Mouse (Mus musculus) midbrain, embryonic 12.5 days (tissue): ENCODE measurements around the gene Mfap1b. TPM values are rescaled to one million over a fixed set of nuclear protein-coding genes. Genes with fewer than 3 reads are reported as not detected.

Experiments used
- ATAC-seq: fragments of 200-750 bp; cut with Nextera tagmentation; 2 replicates; pipeline ENCODE4 v1.8.0; 2017; ENCODE audit warnings: low read depth, moderate TSS enrichment, moderate library complexity; ENCODE audit not compliant: low FRiP score
- H3K27ac ChIP-seq: fragments of 300-500 bp; sonication (generic); replicated peaks from 2 replicates; pipeline ENCODE4 v1.5.1; 2016; ENCODE audit warnings: mild to moderate bottlenecking
- H3K27me3 ChIP-seq: fragments of 300-500 bp; sonication (generic); 2 replicates; pipeline ENCODE4 v1.6.1; 2016; ENCODE audit warnings: mild to moderate bottlenecking
- H3K36me3 ChIP-seq: fragments of 300-500 bp; sonication (generic); 2 replicates; pipeline ENCODE4 v1.6.1; 2016
- H3K4me1 ChIP-seq: fragments of 300-500 bp; sonication (generic); 2 replicates; pipeline ENCODE4 v1.6.1; 2016
- H3K4me2 ChIP-seq: fragments of 300-500 bp; sonication (generic); replicated peaks from 2 replicates; pipeline ENCODE4 v1.6.1; 2016; ENCODE audit warnings: mild to moderate bottlenecking, moderate library complexity
- H3K4me3 ChIP-seq: fragments of 300-500 bp; sonication (generic); 2 replicates; pipeline ENCODE4 v1.5.1; 2016; ENCODE audit warnings: mild to moderate bottlenecking
- H3K9ac ChIP-seq: fragments of 300-500 bp; sonication (generic); replicated peaks from 2 replicates; pipeline ENCODE4 v1.6.1; 2016; ENCODE audit warnings: mild to moderate bottlenecking, moderate library complexity
- H3K9me3 ChIP-seq: fragments of 300-500 bp; sonication (generic); 2 replicates; pipeline ENCODE4 v1.6.1; 2016; ENCODE audit warnings: mild to moderate bottlenecking
- WGBS: fragments of 180-500 bp; shearing (Covaris S2); methylation state at CpG from one replicate; pipeline ENCODE4 v1.1.7; 2016; 5-methylcytosine and 5-hydroxymethylcytosine counted together
- polyA plus RNA-seq: library from polyadenylated mRNA; unstranded; fragments of >200 nt; fragmentation: Nextera tagmentation; extraction: Ambion mirVana; gene quantifications from 2 replicates; pipeline ENCODE4 v1.2.1, GENCODE M21; 2016

The Mfap1b gene
- polyA plus RNA-seq, 1 experiment from 2014 or later = 66.4 TPM

GRCm38 (mm10) chr2:121456692-121457642 is 16.9 kb downstream of the Mfap1b start, which contains the start of gene Serinc4:
Serinc4 (minus strand) TSS chr2:121456781.
- WGBS = 4% methylated on average over 41 of the region's 41 CpGs
- Histone ChIP-seq H3K4me1 (peaks cover 18% of the 10 kb centered on the region), H3K27ac (peak within 1 kb of the TSS; percentile 63), H3K9me3 (no peaks in the 10 kb centered on the region), H3K4me2 (peak within 1 kb of the TSS; percentile 69), H3K9ac (peak within 1 kb of the TSS; percentile 73), H3K36me3 (peaks cover 44% of the 10 kb centered on the region), H3K27me3 (no peaks in the 10 kb centered on the region), H3K4me3 (peak within 1 kb of the TSS; percentile 71)
- peak; percentile 89 for ATAC-seq

- 86% methylated on average over 5 of the region's 5 CpGs for WGBS
- no peaks in the 10 kb centered on the region for H3K27me3 ChIP-seq
- no peak overlapping the region for H3K4me2 ChIP-seq
- H3K4me1 ChIP-seq = peaks cover 27% of the 10 kb centered on the region
- H3K9me3 ChIP-seq = no peaks in the 10 kb centered on the region
- H3K9ac ChIP-seq = no peak overlapping the region
- no peak for ATAC-seq
- no peak overlapping the region for H3K4me3 ChIP-seq
- H3K36me3 ChIP-seq = peaks cover 46% of the 10 kb centered on the region
- H3K27ac ChIP-seq = no peak overlapping the region
These were observed 18.3 kb downstream of the Mfap1b start for GRCm38 (mm10) chr2:121455534-121455933.

DNA sequence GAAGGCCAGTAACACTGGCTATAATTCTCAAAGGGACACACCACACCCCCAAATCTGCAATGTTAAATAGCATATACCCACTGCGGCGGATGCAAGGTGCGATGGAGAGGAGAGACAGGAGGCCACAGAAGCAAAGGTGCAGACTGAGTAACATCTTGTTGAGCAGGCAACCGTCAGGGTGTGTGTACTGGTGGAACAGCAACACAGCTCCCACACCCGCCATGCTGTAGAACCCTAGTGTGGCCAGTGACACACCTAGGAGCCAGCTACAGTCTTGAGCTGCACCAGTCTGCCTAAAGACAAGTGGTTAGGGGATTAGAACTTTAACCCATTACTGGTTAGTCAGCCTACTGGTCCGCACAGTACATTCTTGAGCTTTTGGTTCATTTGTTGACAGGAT is 19.9 kb downstream of the Mfap1b start:
- 88% methylated on average over 6 of the region's 6 CpGs for WGBS
- ATAC-seq = no peak

DNA sequence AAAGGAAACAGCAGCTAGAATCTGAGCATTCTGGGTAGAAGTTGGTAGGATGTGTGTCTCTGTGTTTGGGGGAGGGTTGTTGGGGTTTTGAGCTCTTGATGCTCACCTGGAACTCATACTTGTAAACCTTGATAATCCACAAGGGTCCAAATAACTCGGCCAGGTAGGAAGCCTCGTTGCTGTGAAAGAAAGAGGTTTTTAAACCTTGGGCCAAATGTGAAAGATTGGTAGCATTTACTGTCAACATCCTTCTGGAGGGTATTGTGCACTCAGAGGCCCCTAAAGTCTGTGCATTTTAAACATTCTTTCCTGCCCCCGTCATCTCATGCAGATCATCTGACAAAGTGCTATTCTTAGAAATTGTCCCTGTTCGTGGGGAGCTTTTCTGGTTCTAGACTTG is 20.9 kb downstream of the Mfap1b start, which contains the start of gene Hypk:
TSS of gene Hypk (plus strand) at position 301 of the 400 bp plus-strand sequence.
- Histone ChIP-seq H3K27me3 (no peaks in the 10 kb centered on the region), H3K4me1 (peaks cover 34% of the 10 kb centered on the region), H3K4me2 (no peak within 1 kb of the TSS), H3K9me3 (no peaks in the 10 kb centered on the region), H3K27ac (no peak within 1 kb of the TSS), H3K36me3 (peaks cover 36% of the 10 kb centered on the region), H3K4me3 (no peak within 1 kb of the TSS), H3K9ac (no peak within 1 kb of the TSS)
- no peak for ATAC-seq
- WGBS = 91% methylated on average over 4 of the region's 4 CpGs

More for the DNA sequence above, 19.9 kb downstream of the Mfap1b start:
- H3K4me2 ChIP-seq = no peak overlapping the region
- H3K36me3 ChIP-seq = peaks cover 43% of the 10 kb centered on the region
- peaks cover 32% of the 10 kb centered on the region for H3K4me1 ChIP-seq
- no peak overlapping the region for H3K27ac ChIP-seq
- no peaks in the 10 kb centered on the region for H3K9me3 ChIP-seq
- no peak overlapping the region for H3K4me3 ChIP-seq
- H3K27me3 ChIP-seq = no peaks in the 10 kb centered on the region
- no peak overlapping the region for H3K9ac ChIP-seq

DNA sequence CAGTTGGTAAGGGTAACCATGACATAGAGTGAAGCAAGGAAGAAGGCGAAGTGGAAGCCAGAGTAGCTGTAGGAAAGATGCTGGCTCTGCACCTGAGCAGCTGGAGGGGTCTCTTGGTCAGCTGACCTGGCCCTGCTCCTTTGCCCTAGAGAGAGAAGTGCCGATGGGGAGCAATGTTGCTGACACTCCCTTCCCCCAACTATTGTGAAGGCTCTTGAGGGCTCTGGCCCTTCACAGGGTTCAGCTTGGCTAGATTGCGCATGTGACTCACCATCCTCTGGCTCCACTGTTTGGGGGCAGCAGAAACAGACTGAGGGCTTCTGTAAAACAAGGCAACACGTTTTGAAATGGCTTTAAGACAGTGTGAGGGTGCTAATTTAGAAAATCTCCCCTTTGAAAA is 21.5 kb downstream of the Mfap1b start:
- no peak overlapping the region for H3K4me3 ChIP-seq
- peaks cover 31% of the 10 kb centered on the region for H3K4me1 ChIP-seq
- WGBS = 87% methylated on average over 4 of the region's 4 CpGs
- H3K9me3 ChIP-seq = no peaks in the 10 kb centered on the region
- ATAC-seq = no peak
- peaks cover 36% of the 10 kb centered on the region for H3K36me3 ChIP-seq
- H3K27me3 ChIP-seq = no peaks in the 10 kb centered on the region
- H3K9ac ChIP-seq = no peak overlapping the region
- no peak overlapping the region for H3K4me2 ChIP-seq
- no peak overlapping the region for H3K27ac ChIP-seq

GRCm38 (mm10) chr2:121450093-121450492 is 23.8 kb downstream of the Mfap1b start:
- H3K4me2 ChIP-seq = peak overlapping the region; percentile 96
- H3K27me3 ChIP-seq = no peaks in the 10 kb centered on the region
- H3K9me3 ChIP-seq = no peaks in the 10 kb centered on the region
- WGBS = 3% methylated on average over 7 of the region's 7 CpGs
- peaks cover 25% of the 10 kb centered on the region for H3K4me1 ChIP-seq
- H3K36me3 ChIP-seq = peaks cover 34% of the 10 kb centered on the region
- H3K4me3 ChIP-seq = peak overlapping the region; percentile 97
- peak overlapping the region; percentile 92 for H3K9ac ChIP-seq
- H3K27ac ChIP-seq = peak overlapping the region; percentile 95
- ATAC-seq = no peak

GRCm38 (mm10) chr2:121449545-121450011 is 24.3 kb downstream of the Mfap1b start:
- Histone ChIP-seq H3K4me1 (peaks cover 25% of the 10 kb centered on the region), H3K4me2 (peak overlapping the region; percentile 96), H3K36me3 (peaks cover 29% of the 10 kb centered on the region), H3K27me3 (no peaks in the 10 kb centered on the region), H3K27ac (peak overlapping the region; percentile 95), H3K9me3 (no peaks in the 10 kb centered on the region), H3K9ac (peak overlapping the region; percentile 92), H3K4me3 (peak overlapping the region; percentile 97)
- ATAC-seq = peak; percentile 67
- under 1% methylated on average over 53 of the region's 54 CpGs for WGBS

DNA sequence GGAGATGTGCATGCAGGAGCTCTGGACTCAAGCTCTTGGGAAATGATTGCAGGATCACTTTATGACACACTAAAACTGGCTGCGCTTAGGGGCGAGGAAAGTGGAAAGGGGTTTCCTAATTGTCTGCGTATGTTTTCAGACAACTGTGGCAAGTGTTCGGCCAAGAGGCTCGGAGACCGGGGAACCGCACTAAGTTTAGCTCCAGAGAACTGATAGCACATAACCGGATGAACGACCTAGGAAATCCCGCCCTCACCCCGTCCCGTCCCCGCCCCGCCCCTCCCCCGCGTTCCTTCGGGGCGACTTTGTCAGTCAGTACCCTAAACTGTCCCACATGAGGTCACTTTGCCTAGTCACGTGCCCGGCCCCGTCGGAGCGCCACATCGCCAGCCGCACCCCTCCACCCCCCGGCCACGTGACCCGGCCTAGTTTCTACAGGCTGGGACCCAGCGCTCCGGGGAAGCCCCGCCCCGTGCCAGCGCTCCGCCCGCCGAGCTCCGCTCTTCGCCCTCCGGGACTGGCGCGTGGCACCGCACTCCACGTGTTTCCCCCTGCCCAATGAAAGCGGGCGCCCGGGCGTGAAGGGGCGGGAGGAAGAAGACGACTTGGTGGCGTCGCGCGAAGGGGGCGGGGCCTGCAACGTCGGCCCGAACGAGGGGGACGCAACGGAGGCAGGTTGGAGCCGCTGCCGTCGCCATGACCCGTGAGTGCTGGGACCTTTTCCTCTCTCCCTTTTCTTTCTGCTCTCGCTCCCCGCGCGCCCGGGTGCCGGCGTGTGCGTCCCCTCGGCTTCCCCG is 24.9 kb downstream of the Mfap1b start, which contains the start of gene Serf2:
TSS of gene Serf2 (plus strand) at position 457 of the 797 bp plus-strand sequence.
- 1% methylated on average over 63 of the region's 74 CpGs for WGBS
- peaks cover 25% of the 10 kb centered on the region for H3K4me1 ChIP-seq
- peak; percentile 99 for ATAC-seq

GRCm38 (mm10) chr2:121448136-121448535 is 25.7 kb downstream of the Mfap1b start:
- peak overlapping the region; percentile 96 for H3K4me2 ChIP-seq
- H3K36me3 ChIP-seq = peaks cover 19% of the 10 kb centered on the region
- H3K9me3 ChIP-seq = no peaks in the 10 kb centered on the region
- H3K4me3 ChIP-seq = peak overlapping the region; percentile 97
- H3K27me3 ChIP-seq = peaks cover 3% of the 10 kb centered on the region
- peak overlapping the region; percentile 58 for H3K9ac ChIP-seq
- peak overlapping the region; percentile 95 for H3K27ac ChIP-seq
- peaks cover 27% of the 10 kb centered on the region for H3K4me1 ChIP-seq
- 23% methylated on average over 9 of the region's 9 CpGs for WGBS
- no peak for ATAC-seq

More for the DNA sequence above, 24.9 kb downstream of the Mfap1b start, which contains the start of gene Serf2:
- peaks cover 26% of the 10 kb centered on the region for H3K36me3 ChIP-seq
- peak within 1 kb of the TSS; percentile 96 for H3K4me2 ChIP-seq
- peak within 1 kb of the TSS; percentile 92 for H3K9ac ChIP-seq
- no peaks in the 10 kb centered on the region for H3K27me3 ChIP-seq
- peak within 1 kb of the TSS; percentile 97 for H3K4me3 ChIP-seq
- H3K27ac ChIP-seq = peak within 1 kb of the TSS; percentile 95
- no peaks in the 10 kb centered on the region for H3K9me3 ChIP-seq

DNA sequence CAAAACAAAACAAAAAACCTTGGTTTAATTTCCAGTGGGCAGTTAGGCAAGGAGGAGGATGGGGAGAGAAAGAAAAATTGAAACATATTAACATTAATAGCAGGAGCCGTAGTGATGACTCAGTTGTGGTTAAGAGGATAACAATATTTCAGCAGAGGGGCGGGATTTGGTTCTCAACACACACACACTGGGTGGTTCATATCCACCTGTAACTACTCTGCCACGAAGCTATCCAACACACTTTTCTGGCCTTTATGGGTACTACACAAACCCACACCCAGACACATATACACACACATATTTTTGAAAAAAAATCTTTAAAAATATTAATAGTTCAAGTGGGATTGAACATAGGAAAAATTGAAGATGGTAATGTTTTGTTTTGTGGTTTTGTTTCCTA is 26.9 kb downstream of the Mfap1b start:
- Histone ChIP-seq H3K36me3 (0 out of 2 replicates have a peak, but pooled peaks cover 9% of the 10 kb centered on the region), H3K4me3 (no peak overlapping the region), H3K4me2 (no peak overlapping the region), H3K27me3 (peaks cover 14% of the 10 kb centered on the region), H3K4me1 (peaks cover 33% of the 10 kb centered on the region), H3K9ac (no peak overlapping the region), H3K27ac (no peak overlapping the region), H3K9me3 (no peaks in the 10 kb centered on the region)
- no peak for ATAC-seq
- 85% methylated on average over 3 of the region's 3 CpGs for WGBS

- WGBS = 89% methylated on average over 4 of the region's 4 CpGs
These were observed 27.4 kb downstream of the Mfap1b start for GRCm38 (mm10) chr2:121446506-121446905.

More at GRCm38 (mm10) chr2:121446506-121446905, 27.4 kb downstream of the Mfap1b start:
- Histone ChIP-seq H3K9ac (no peak overlapping the region), H3K36me3 (0 out of 2 replicates have a peak, but pooled peaks cover 7% of the 10 kb centered on the region), H3K4me3 (no peak overlapping the region), H3K27ac (no peak overlapping the region), H3K4me1 (peaks cover 37% of the 10 kb centered on the region), H3K9me3 (no peaks in the 10 kb centered on the region), H3K27me3 (peaks cover 19% of the 10 kb centered on the region), H3K4me2 (no peak overlapping the region)
- no peak for ATAC-seq
